Mouse (Mus musculus): ENCODE measurements at regions not wholly inside any gene's neighbourhood (a gene's known extent, or its start where the extent isn't known, plus 50 kb on each side); places are given as distances from the start of the nearest gene placed in this dataset.

GRCm38 (mm10) chr7:119384670-119385241 is 74.3 kb downstream of the Gp2 start:
- no peak for DNase-seq

- DNase-seq: no peak
These were observed 79.2 kb downstream of the Gp2 start for GRCm38 (mm10) chr7:119379935-119380334.

GRCm38 (mm10) chr7:119364268-119364596 is 94.9 kb downstream of the Gp2 start:
- DNase-seq: no peak

- no peak for DNase-seq
These were observed 95.4 kb downstream of the Gp2 start for GRCm38 (mm10) chr7:119363552-119364267.

- no peak for DNase-seq
These were observed 101.7 kb downstream of the Gp2 start for GRCm38 (mm10) chr7:119357338-119357737.

- DNase-seq: no peak
These were observed 102.8 kb downstream of the Gp2 start for GRCm38 (mm10) chr7:119356251-119356650.

GRCm38 (mm10) chr7:119352571-119352970 is 106.5 kb downstream of the Gp2 start:
- DNase-seq: no peak

GRCm38 (mm10) chr7:119350641-119351040 is 108.4 kb downstream of the Gp2 start:
- peak; percentile 28 to 42 for DNase-seq

- DNase-seq: no peak
These were observed 115.7 kb downstream of the Gp2 start for GRCm38 (mm10) chr7:119343380-119343779.

GRCm38 (mm10) chr7:119333102-119333501 is 126.0 kb downstream of the Gp2 start:
- DNase-seq: no peak

- no peak for DNase-seq
These were observed 128.5 kb downstream of the Gp2 start for GRCm38 (mm10) chr7:119330460-119331109.

GRCm38 (mm10) chr7:119296307-119296706 is 111.9 kb upstream of the Gpr139 start:
- no peak for DNase-seq

GRCm38 (mm10) chr7:119291442-119291841 is 107.0 kb upstream of the Gpr139 start:
- no peak for DNase-seq

GRCm38 (mm10) chr7:119285290-119285689 is 100.9 kb upstream of the Gpr139 start:
- DNase-seq: no peak

GRCm38 (mm10) chr7:119279896-119280661 is 95.7 kb upstream of the Gpr139 start:
- no peak for DNase-seq

- no peak for DNase-seq
These were observed 88.2 kb upstream of the Gpr139 start for GRCm38 (mm10) chr7:119272621-119273020.

GRCm38 (mm10) chr7:119271427-119271826 is 87.0 kb upstream of the Gpr139 start:
- no peak for DNase-seq

- no peak for DNase-seq
These were observed 86.5 kb upstream of the Gpr139 start for GRCm38 (mm10) chr7:119270826-119271420.

- no peak for DNase-seq
These were observed 73.8 kb upstream of the Gpr139 start for GRCm38 (mm10) chr7:119258222-119258621.

GRCm38 (mm10) chr7:119256916-119257315 is 72.5 kb upstream of the Gpr139 start:
- DNase-seq: no peak

- no peak for DNase-seq
These were observed 68.3 kb upstream of the Gpr139 start for GRCm38 (mm10) chr7:119252742-119253141.

GRCm38 (mm10) chr7:119251679-119252078 is 67.3 kb upstream of the Gpr139 start:
- no peak for DNase-seq

GRCm38 (mm10) chr7:119250381-119250780 is 66.0 kb upstream of the Gpr139 start:
- no peak for DNase-seq

Measured in kidney, adult 8-10 months (tissue).